Mouse (Mus musculus) hindbrain, embryonic 11.5 days (tissue): ENCODE data around the gene Tprn. TPM values are rescaled to one million over a fixed set of nuclear protein-coding genes. Genes with fewer than 3 reads are reported as not detected.

Source experiments
- ATAC-seq: fragments of 200-750 bp; cut with Nextera tagmentation; 2 replicates; pipeline ENCODE4 v1.8.0; 2017; ENCODE audit warnings: mild to moderate bottlenecking, moderate TSS enrichment, moderate library complexity; ENCODE audit not compliant: low FRiP score
- DNase-seq: peaks from one replicate; pipeline ENCODE4 v3.0.0-alpha.2; 2015; ENCODE audit warnings: low spot score
- H3K27ac ChIP-seq: fragments of 300-500 bp; sonication (generic); 2 replicates; pipeline ENCODE4 v1.5.1; 2014; ENCODE audit warnings: mild to moderate bottlenecking, low read depth, low read length
- H3K27me3 ChIP-seq: fragments of 300-500 bp; sonication (generic); 2 replicates; pipeline ENCODE4 v1.6.1; 2014; ENCODE audit warnings: mild to moderate bottlenecking, low read length, moderate library complexity, mixed read lengths; ENCODE audit not compliant: control insufficient read depth, insufficient read depth
- H3K36me3 ChIP-seq: fragments of 300-500 bp; sonication (generic); 2 replicates; pipeline ENCODE4 v1.6.1; 2014; ENCODE audit warnings: mild to moderate bottlenecking, low read length, moderate library complexity, mixed read lengths; ENCODE audit not compliant: control insufficient read depth, insufficient read depth
- H3K4me1 ChIP-seq: fragments of 300-500 bp; sonication (generic); replicated peaks from 2 replicates; pipeline ENCODE4 v1.6.1; 2014; ENCODE audit warnings: low read length, mixed read lengths; ENCODE audit not compliant: control insufficient read depth, insufficient read depth
- H3K4me2 ChIP-seq: fragments of 300-500 bp; sonication (generic); replicated peaks from 2 replicates; pipeline ENCODE4 v1.6.1; 2014; ENCODE audit warnings: mild to moderate bottlenecking, low read depth, low read length
- H3K4me3 ChIP-seq: fragments of 300-500 bp; sonication (generic); 2 replicates; pipeline ENCODE4 v1.5.1; 2014; ENCODE audit warnings: low read depth, low read length
- H3K9ac ChIP-seq: fragments of 300-500 bp; sonication (generic); 2 replicates; pipeline ENCODE4 v1.6.1; 2014; ENCODE audit warnings: low read depth, low read length
- H3K9me3 ChIP-seq: fragments of 300-500 bp; sonication (generic); 2 replicates; pipeline ENCODE4 v1.6.1; 2016; ENCODE audit warnings: low read length; ENCODE audit not compliant: control insufficient read depth
- WGBS: fragments of 180-500 bp; shearing (Covaris S2); extraction: QIAGEN DNeasy Blood & Tissue Kit; methylation state at CpG from one replicate; pipeline ENCODE4 v1.1.7; 2014; 5-methylcytosine and 5-hydroxymethylcytosine counted together
- polyA plus RNA-seq: library from polyadenylated mRNA; unstranded; fragments of >200 nt; fragmentation: Nextera tagmentation; extraction: Ambion mirVana; gene quantifications from 2 replicates; pipeline ENCODE4 v1.2.1, GENCODE M21; 2014

The Tprn gene
- polyA plus RNA-seq, 1 experiment from 2014 or later = 4.5 TPM

DNA sequence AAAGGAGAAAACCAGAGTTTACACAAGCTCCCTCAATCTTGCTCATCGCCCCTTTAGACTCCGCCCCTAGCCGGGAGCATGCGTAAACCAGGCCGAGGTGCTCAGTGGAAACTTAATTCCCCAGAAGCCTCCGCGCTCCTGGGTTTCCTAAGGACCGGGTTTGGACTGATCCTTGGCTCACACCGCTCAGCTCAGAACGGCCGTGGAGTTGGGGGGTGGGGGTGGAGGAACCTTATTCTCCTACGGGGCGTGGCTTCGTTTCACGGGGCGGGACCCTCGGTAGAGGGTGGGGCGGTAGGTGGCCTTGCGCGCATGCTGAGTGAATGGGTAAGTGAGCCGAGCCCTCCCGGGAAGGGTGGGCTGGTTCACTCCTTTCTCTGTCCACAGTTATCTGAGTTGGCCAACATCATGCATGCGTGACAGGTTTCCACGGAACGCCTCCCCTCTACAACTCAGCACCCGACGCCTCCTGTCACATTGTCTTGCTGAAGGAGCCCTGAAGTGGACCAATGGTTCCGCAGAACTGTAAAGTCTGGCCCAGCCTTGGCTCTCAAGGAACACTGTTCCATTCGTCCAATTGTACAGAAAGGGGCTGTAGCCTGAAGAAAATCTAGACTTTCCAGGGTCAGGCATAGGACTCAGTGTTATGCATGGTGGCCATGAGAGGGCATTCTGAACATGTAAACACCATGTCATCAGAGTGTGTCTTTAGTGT is 21.5 kb upstream of the Tprn start:
- H3K27ac ChIP-seq = no peak overlapping the region; the same call in 1 of the 2 replicates
- H3K36me3 ChIP-seq = no peaks in the 10 kb centered on the region
- no peaks in the 10 kb centered on the region for H3K9me3 ChIP-seq
- peak; percentile 76 for DNase-seq
- H3K27me3 ChIP-seq = peaks cover 2% of the 10 kb centered on the region; the same call in 1 of the 2 replicates
- peaks cover 4% of the 10 kb centered on the region; the same call in 1 of the 2 replicates for H3K4me1 ChIP-seq
- H3K4me2 ChIP-seq = peak overlapping the region; percentile 95
- peak overlapping the region; percentile 31 for H3K4me3 ChIP-seq
- H3K9ac ChIP-seq = peak overlapping the region; percentile 21
- WGBS = 3% methylated on average over 29 of the region's 29 CpGs
- ATAC-seq = peak; percentile 78

DNA sequence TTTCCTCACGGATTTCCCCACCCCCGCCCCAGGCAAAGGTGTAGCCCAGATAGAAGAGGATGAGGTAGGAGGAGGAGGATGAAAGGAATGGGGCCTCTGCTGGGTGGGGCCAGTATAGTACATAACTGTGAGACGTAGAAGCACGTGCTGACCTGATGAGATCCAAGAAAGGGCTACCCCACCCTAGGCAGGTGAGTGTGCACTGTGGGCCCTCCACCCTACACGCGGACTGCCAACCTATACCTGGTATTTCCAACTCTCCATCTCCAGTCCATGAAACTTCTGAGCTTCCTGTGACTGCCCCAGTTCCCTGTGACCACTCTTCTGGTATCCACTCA is 21.0 kb upstream of the Tprn start:
- Histone ChIP-seq H3K27ac (no peak overlapping the region), H3K9me3 (no peaks in the 10 kb centered on the region), H3K27me3 (peaks cover 2% of the 10 kb centered on the region; the same call in 1 of the 2 replicates), H3K9ac (peak overlapping the region; percentile 71), H3K36me3 (no peaks in the 10 kb centered on the region), H3K4me2 (peak overlapping the region; percentile 95), H3K4me1 (peaks cover 4% of the 10 kb centered on the region; the same call in 1 of the 2 replicates), H3K4me3 (peak overlapping the region; percentile 57)
- DNase-seq = peak; percentile 28
- ATAC-seq = peak; percentile 46; the same call in 1 of the 2 replicates
- WGBS = 13% methylated on average over 6 of the region's 6 CpGs

DNA sequence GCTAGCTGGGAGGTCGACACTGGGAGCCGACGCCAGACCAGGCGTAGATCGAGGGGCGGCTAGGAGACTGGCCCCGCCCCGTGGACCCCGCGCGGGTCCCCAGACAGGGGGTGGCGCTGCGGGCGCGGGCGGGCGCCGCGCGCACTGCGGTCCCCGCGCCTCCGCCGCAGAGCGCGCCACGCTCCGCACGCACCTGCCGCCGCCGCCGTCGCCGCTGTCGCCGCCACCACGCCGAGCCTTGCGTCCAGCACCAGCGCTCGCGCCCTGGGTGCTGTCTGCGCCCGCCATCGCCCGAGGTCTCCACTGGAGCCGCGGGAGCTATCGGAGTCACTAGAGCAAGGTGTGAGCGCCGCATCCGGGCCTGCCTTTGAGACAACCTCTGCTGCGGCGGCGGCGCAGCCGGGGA is 20.3 kb upstream of the Tprn start, which contains the start of the genes Rnf208 and Cysrt1:
Gene Rnf208 (plus strand): TSS at position 155 of the 406 bp plus-strand sequence.
Gene Cysrt1 (minus strand): TSS at position 352 of the 406 bp plus-strand sequence.
- 0% methylated on average over 27 of the region's 59 CpGs for WGBS
- Histone ChIP-seq H3K4me3 (peak within 1 kb of the TSS; percentile 57), H3K4me2 (peak within 1 kb of the TSS; percentile 95), H3K36me3 (no peaks in the 10 kb centered on the region), H3K27me3 (peaks cover 2% of the 10 kb centered on the region; the same call in 1 of the 2 replicates), H3K9me3 (no peaks in the 10 kb centered on the region), H3K4me1 (peaks cover 4% of the 10 kb centered on the region; the same call in 1 of the 2 replicates), H3K27ac (peak within 1 kb of the TSS; percentile 42; the same call in 1 of the 2 replicates), H3K9ac (peak within 1 kb of the TSS; percentile 71)
- ATAC-seq (peak; percentile 38), DNase-seq (peak; percentile 61)

DNA sequence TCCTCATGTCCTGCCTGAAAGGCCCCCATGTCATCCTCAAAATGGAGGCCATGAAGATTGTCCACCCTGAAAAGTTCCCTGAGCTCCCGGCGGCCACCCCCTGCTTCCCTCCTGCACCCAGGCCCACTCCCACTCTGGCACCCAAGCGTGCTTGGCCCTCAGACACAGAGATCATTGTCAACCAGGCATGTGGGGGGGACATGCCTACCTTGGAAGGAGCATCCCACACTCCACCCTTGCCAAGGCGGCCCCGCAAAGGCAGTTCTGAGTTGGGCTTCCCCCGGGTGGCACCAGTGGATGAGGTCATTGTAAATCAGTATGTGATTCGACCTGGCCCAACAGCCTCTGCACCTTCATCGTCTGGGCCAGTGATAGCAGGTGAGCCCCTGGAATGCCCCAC is 19.1 kb upstream of the Tprn start:
- WGBS = 81% methylated on average over 8 of the region's 8 CpGs
- ATAC-seq = no peak
- H3K9me3 ChIP-seq = no peaks in the 10 kb centered on the region
- H3K27ac ChIP-seq = no peak overlapping the region
- peak overlapping the region; percentile 95; the same call in 1 of the 2 replicates for H3K4me2 ChIP-seq
- peaks cover 2% of the 10 kb centered on the region; the same call in 1 of the 2 replicates for H3K27me3 ChIP-seq
- no peaks in the 10 kb centered on the region for H3K36me3 ChIP-seq
- H3K4me1 ChIP-seq = peaks cover 4% of the 10 kb centered on the region; the same call in 1 of the 2 replicates
- H3K9ac ChIP-seq = peak overlapping the region; percentile 71; the same call in 1 of the 2 replicates
- H3K4me3 ChIP-seq = no peak overlapping the region; the same call in 1 of the 2 replicates
- no peak for DNase-seq

- no peaks in the 10 kb centered on the region for H3K9me3 ChIP-seq
- H3K27me3 ChIP-seq = peaks cover 2% of the 10 kb centered on the region; the same call in 1 of the 2 replicates
- no peak overlapping the region for H3K4me3 ChIP-seq
- DNase-seq (no peak), ATAC-seq (no peak)
- peaks cover 4% of the 10 kb centered on the region; the same call in 1 of the 2 replicates for H3K4me1 ChIP-seq
- H3K36me3 ChIP-seq = no peaks in the 10 kb centered on the region
- WGBS = 92% methylated on average over 4 of the region's 4 CpGs
- no peak overlapping the region for H3K4me2 ChIP-seq
- H3K9ac ChIP-seq = no peak overlapping the region
- no peak overlapping the region for H3K27ac ChIP-seq
Measured at GRCm38 (mm10) chr2:25244144-25244543, 18.3 kb upstream of the Tprn start.

DNA sequence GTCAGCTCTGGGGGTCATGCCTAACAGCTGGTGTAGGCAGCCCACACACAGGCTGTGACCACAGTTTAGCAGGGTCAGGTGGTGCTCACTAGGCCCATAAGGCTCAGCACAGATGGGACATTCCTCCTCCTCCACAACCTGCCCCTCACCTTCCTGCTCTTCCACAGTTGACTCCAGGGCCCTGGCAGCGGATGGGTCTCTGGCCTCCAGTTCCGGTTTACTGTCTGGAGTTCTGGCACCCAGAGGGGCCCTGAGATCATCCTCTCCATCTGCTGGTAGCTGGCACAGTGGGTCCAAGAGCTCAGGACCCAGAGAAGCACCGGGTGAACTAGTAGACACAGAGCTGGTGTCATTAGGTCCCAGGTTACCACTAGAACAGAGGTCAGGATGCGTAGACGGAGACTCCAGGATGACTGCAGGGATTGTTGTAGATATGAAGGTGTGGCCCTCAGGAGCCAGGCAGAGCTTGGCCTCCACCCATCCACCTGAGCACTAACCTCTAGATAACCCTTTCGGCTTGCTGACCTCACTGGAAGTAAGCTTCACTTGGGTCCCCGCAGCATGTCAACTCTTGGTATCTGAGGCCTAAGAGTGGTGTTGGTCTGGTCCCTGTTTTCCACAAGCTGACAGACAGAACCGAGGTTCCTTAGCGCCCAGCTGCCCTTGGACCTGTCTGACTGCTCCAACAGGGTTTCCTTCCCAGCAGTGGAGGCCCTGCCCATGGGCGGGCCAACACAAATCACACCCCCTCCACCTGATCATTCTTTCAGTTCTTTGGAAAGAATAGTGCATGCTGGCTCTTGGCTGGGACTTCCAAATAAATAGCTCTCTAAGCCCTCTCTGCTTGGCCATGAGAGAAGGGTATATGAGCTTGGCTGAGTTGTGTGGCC is 16.0 kb upstream of the Tprn start, which contains the start of gene AL732309.1:
Gene AL732309.1 (minus strand): TSS at position 681 of the 890 bp plus-strand sequence.
- Histone ChIP-seq H3K4me1 (peaks cover 4% of the 10 kb centered on the region; the same call in 1 of the 2 replicates), H3K4me2 (no peak within 1 kb of the TSS), H3K9me3 (no peaks in the 10 kb centered on the region), H3K27ac (no peak within 1 kb of the TSS), H3K36me3 (0 out of 2 replicates have a peak, but pooled peaks cover under 1% of the 10 kb centered on the region), H3K9ac (no peak within 1 kb of the TSS), H3K27me3 (no peaks in the 10 kb centered on the region; the same call in 1 of the 2 replicates), H3K4me3 (no peak within 1 kb of the TSS)
- ATAC-seq = no peak
- DNase-seq = no peak
- whole genome bisulfite sequencing = 88% methylated on average over 10 of the region's 10 CpGs

GRCm38 (mm10) chr2:25252331-25252730 is 10.1 kb upstream of the Tprn start:
- Histone ChIP-seq H3K27me3 (no peaks in the 10 kb centered on the region), H3K4me1 (peaks cover 7% of the 10 kb centered on the region; the same call in 1 of the 2 replicates), H3K9me3 (no peaks in the 10 kb centered on the region), H3K9ac (no peak overlapping the region), H3K36me3 (0 out of 2 replicates have a peak, but pooled peaks cover 2% of the 10 kb centered on the region), H3K4me3 (no peak overlapping the region), H3K27ac (no peak overlapping the region), H3K4me2 (no peak overlapping the region)
- ATAC-seq (no peak), DNase-seq (peak; percentile 19)
- 88% methylated on average over 1 of the region's 1 CpGs for WGBS

DNA sequence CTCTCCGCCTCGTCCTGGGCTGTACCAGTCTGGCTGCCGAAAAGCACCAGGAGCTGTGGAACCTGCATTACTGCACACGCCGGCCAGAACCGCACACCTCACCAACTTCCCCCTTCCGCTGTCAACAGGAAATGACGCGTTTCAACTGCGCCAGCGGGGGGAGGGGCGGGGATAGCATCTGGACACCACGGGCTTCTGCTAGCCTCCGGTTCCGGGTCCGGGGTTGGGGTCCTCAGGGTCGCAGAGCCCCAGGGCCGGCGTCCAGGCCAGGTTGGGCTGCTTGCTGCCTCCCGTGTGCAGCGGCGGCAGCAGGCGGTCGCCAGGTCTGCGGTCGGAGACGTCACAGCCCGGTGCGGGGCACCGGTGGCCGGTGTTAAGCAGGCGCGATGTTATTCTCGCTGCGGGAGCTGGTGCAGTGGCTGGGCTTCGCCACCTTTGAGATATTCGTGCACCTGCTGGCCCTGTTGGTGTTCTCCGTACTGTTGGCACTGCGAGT is 7.1 kb upstream of the Tprn start, which contains the start of gene Tmem203:
Gene Tmem203 (plus strand): TSS at position 156 of the 496 bp plus-strand sequence.
- peak; percentile 98 for DNase-seq

More for the DNA sequence above, 7.1 kb upstream of the Tprn start, which contains the start of gene Tmem203:
- under 1% methylated on average over 38 of the region's 39 CpGs for WGBS
- H3K27ac ChIP-seq = peak within 1 kb of the TSS; percentile 49; the same call in 1 of the 2 replicates
- peaks cover 7% of the 10 kb centered on the region; the same call in 1 of the 2 replicates for H3K4me1 ChIP-seq
- no peaks in the 10 kb centered on the region for H3K9me3 ChIP-seq
- H3K4me3 ChIP-seq = peak within 1 kb of the TSS; percentile 69
- peak within 1 kb of the TSS; percentile 88 for H3K4me2 ChIP-seq
- peak within 1 kb of the TSS; percentile 69 for H3K9ac ChIP-seq
- no peaks in the 10 kb centered on the region for H3K27me3 ChIP-seq
- ATAC-seq = peak; percentile 91
- H3K36me3 ChIP-seq = 0 out of 2 replicates have a peak, but pooled peaks cover 2% of the 10 kb centered on the region
